Mouse (Mus musculus) CD4-positive helper T cell, adult 2 months (primary cell): ENCODE results near the gene Topbp1.
A peak's percentile ranks its signal among the peaks of the same experiment; 100 is the strongest.

Source experiments
- DNase-seq: peaks from one replicate; pipeline ENCODE4 v3.0.0-alpha.2; 2012; ENCODE audit warnings: low read depth, missing footprints, low spot score

Gene Topbp1

GRCm38 (mm10) chr9:103304927-103305326 lies at the start of gene Topbp1, which contains the start of gene 1300017J02Rik:
TSS of gene Topbp1 (plus strand) at chr9:103305215.
TSS of gene 1300017J02Rik (minus strand) at chr9:103305082.
- DNase-seq = peak; percentile 95

GRCm38 (mm10) chr9:103265778-103266177 lies 39.2 kb upstream of the Topbp1 start:
- DNase-seq = no peak

- no peak for DNase-seq
Observed at GRCm38 (mm10) chr9:103271104-103271503, 33.9 kb upstream of the Topbp1 start.

- no peak for DNase-seq
Observed at GRCm38 (mm10) chr9:103274819-103275218, 30.2 kb upstream of the Topbp1 start.

- no peak for DNase-seq
Observed at GRCm38 (mm10) chr9:103275676-103276075, 29.3 kb upstream of the Topbp1 start.

GRCm38 (mm10) chr9:103276876-103277275 lies 28.1 kb upstream of the Topbp1 start:
- no peak for DNase-seq

GRCm38 (mm10) chr9:103286396-103286795 lies 18.6 kb upstream of the Topbp1 start:
- DNase-seq = no peak

- no peak for DNase-seq
Observed at GRCm38 (mm10) chr9:103286901-103287422, 18.1 kb upstream of the Topbp1 start.

GRCm38 (mm10) chr9:103287840-103288488 lies 17.1 kb upstream of the Topbp1 start:
- no peak for DNase-seq

- no peak for DNase-seq
Observed at GRCm38 (mm10) chr9:103288489-103289180, 16.4 kb upstream of the Topbp1 start.

GRCm38 (mm10) chr9:103294507-103294906 lies 10.5 kb upstream of the Topbp1 start:
- DNase-seq = no peak

- no peak for DNase-seq
Observed at GRCm38 (mm10) chr9:103301086-103301485, 3.9 kb upstream of the Topbp1 start.

GRCm38 (mm10) chr9:103302239-103302638 lies 2.8 kb upstream of the Topbp1 start:
- no peak for DNase-seq

- peak; percentile 50 for DNase-seq
Observed at GRCm38 (mm10) chr9:103302666-103303065, 2.3 kb upstream of the Topbp1 start.

GRCm38 (mm10) chr9:103305332-103306041 lies 472 bp downstream of the Topbp1 start:
- no peak for DNase-seq

GRCm38 (mm10) chr9:103309832-103310231 lies 4.8 kb downstream of the Topbp1 start:
- DNase-seq = no peak

GRCm38 (mm10) chr9:103324678-103325077 lies 19.7 kb downstream of the Topbp1 start:
- DNase-seq = no peak

- DNase-seq = no peak
Observed at GRCm38 (mm10) chr9:103326449-103326848, 21.4 kb downstream of the Topbp1 start.

GRCm38 (mm10) chr9:103332663-103333062 lies 27.6 kb downstream of the Topbp1 start:
- peak; percentile 6 for DNase-seq

GRCm38 (mm10) chr9:103336912-103337311 lies 31.9 kb downstream of the Topbp1 start:
- DNase-seq = peak; percentile 41

GRCm38 (mm10) chr9:103347045-103347444 lies 42.0 kb downstream of the Topbp1 start:
- DNase-seq = no peak

GRCm38 (mm10) chr9:103347996-103348490 lies 43.0 kb downstream of the Topbp1 start:
- no peak for DNase-seq
